8 mouse cellular contexts compared by ENCODE assay signal in the genomic region with DNA sequence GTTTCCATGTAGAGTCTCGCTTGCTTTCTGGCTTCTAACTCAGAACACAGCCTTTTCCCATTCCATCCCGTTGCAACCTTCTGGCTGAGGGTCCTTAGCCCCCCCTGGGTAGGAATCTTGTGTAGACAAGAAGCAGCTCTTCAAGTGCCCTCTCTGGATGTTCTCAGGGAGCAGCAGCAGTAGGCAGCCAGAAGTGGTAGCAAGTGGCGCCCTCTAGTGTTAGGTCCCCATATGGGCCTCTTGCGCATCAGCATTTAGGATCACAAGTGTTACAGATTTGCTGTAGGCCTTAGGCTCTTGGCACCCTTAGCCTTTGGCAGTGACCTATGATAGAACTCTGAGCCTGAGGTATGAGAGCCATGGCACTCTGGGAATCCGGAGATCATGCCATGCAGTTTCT.
DNase-seq lines count a peak whose midpoint lies in the region; TF ChIP-seq lines count a peak whose summit lies in the region.

No protein-coding gene starts in this region.

- no peaks in the 10 kb centered on the region for H3K27me3 ChIP-seq in thymus, adult 2 months (ENCODE audit: control insufficient read depth, insufficient read depth, low read length)

- TF ChIP-seq POLR2A in thymus, adult 2 months (IDR thresholded peaks at IDR 0.05; ENCODE audit: control insufficient read depth, extremely low read depth, insufficient read depth, low read length, poor library complexity): no peak

- 59% methylated on average over 5 of the region's 5 CpGs for WGBS in thymus, adult 2 months

- no peak overlapping the region for H3K27ac ChIP-seq in thymus, adult 2 months (ENCODE audit: control insufficient read depth, insufficient read depth, low read length)

- intact Hi-C loops in heart, postnatal 25 days (cut with DNase I): no loop called here

- no peaks in the 10 kb centered on the region for H3K4me1 ChIP-seq in thymus, adult 2 months (replicated peaks; ENCODE audit: control insufficient read depth, insufficient read depth, low read length)

- peak; percentile 75; the same call in 1 of the 2 replicates for TF ChIP-seq CTCF in thymus, adult 2 months (IDR thresholded peaks at IDR 0.05; ENCODE audit: borderline replicate concordance, control insufficient read depth, extremely low read depth, insufficient read depth, low read length, poor library complexity)

- DNase-seq in heart, adult 8-10 months (ENCODE audit: low spot score): peak; percentile 18
- no peak for DNase-seq in heart, postnatal 25 days (ENCODE audit: low spot score)
- DNase-seq in 3T3-L1 (ENCODE audit: low read depth, low spot score) (peak; percentile 70), WW6 (ENCODE audit: low read depth, low spot score) (peak; percentile 18)
- peak; percentile 77 for DNase-seq in embryo, embryonic 10.5 days (ENCODE audit: low spot score)
- peak; percentile 18 to 76 for DNase-seq in kidney, postnatal 36 days
- DNase-seq in lung, postnatal 4 days: peak; percentile 38 to 62
- DNase-seq in thymus, adult 2 months: peak; percentile 49

- H3K36me3 ChIP-seq in thymus, adult 2 months (ENCODE audit: control insufficient read depth, insufficient read depth, low read length): no peaks in the 10 kb centered on the region

- no peak overlapping the region for H3K4me3 ChIP-seq in thymus, adult 2 months (ENCODE audit: control insufficient read depth, insufficient read depth, low read length)
